Mouse (Mus musculus): ENCODE data around the gene Tmem177.

Tmem177 gene

DNA sequence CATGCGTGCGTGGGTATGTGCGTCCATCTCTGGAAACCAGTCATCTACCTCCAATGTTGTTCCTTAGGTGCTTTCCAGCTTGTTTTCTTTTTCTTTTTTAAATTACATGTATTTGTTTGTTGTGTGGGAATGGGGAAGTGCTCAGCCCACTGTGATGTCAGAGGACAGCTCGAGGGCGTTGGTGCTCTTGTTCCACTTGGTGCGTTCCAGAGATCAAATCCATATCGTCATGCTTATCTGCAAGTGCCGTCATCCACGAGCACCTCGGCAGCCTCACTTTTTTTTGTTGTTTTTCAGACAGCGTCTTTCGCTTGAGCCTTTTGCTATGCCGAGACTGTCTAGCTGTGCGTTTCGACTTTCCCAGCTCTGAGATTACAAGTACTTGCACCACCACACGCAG is 23.7 kb downstream of the Tmem177 start:
- no peak for DNase-seq

DNA sequence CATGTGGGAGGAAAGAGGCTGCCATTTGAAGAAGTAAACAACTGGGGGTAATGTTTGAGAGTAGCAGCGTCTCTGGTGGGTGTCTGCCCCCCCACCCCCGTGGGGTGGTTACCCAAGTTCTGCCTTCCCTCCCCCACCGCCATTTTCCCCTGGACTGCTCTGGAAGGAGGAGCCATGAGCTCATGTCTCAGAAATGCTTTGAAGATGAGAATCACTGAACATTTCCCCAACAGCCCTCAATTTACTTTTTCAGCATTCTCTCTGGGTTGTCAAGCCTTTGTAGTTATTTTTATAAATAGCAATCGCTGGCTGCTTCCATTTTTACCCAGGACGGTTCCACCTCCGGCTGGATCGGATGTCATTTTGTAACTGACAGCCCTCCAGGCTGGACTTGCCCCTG is 26.7 kb downstream of the Tmem177 start:
- DNase-seq = no peak

DNA sequence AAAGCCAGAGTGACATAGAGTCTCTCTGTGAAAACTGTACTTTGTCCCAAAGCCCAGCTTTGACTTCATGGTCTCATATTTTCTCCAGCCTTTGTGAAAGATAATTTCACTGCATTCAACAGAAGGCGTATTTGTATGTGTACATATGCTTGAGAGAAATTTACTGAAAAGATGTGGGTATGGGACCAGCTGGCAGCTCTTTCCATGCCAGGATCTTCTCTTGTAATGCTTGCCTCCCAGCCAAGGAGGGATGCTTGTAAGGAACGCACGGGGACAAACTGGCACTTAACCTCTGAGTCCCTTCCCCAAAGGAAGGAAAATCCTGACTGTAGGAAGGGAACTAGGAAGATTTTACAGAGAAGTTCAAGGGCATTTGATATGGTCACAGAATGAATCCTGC is 28.7 kb downstream of the Tmem177 start:
- DNase-seq = no peak

DNA sequence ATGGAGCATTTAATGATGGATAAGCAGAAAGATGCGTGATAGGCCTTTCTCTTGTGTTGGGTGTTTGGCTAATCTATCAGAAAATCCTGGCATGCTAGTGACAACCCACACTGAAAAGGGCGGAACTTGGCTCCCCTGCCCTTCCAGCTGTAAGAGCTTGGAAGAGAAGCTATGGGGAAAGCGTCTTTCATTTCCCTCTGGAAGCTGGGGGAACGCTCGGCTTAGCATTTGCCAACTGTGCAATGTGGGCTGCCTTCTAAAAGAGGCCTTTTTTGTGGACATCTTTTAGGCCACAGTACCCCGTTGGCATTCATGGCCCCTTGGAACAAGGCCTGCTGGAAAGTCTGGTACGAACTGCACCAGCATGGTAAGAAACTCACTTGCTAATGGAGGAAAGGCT is 34.1 kb downstream of the Tmem177 start:
- no peak for DNase-seq

DNA sequence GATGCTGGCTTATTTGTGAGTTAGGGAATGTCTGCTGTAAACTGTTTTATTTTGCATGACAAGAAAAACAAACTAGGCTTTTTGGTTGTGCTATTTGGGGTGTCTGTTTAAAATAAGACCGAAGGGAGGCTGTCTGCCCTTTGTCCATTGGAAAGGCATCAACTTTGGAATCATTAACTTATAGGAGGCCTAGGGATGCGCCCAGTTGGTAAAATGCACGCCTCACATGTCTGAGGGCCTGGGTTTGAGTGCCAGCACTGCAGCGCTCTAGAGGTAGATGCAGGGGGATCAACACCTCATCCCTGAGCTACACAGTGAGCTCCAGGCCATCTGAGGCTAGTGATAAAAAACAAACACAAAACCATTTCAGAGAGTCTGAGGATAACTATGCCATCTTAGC is 35.5 kb downstream of the Tmem177 start:
- no peak for DNase-seq

DNA sequence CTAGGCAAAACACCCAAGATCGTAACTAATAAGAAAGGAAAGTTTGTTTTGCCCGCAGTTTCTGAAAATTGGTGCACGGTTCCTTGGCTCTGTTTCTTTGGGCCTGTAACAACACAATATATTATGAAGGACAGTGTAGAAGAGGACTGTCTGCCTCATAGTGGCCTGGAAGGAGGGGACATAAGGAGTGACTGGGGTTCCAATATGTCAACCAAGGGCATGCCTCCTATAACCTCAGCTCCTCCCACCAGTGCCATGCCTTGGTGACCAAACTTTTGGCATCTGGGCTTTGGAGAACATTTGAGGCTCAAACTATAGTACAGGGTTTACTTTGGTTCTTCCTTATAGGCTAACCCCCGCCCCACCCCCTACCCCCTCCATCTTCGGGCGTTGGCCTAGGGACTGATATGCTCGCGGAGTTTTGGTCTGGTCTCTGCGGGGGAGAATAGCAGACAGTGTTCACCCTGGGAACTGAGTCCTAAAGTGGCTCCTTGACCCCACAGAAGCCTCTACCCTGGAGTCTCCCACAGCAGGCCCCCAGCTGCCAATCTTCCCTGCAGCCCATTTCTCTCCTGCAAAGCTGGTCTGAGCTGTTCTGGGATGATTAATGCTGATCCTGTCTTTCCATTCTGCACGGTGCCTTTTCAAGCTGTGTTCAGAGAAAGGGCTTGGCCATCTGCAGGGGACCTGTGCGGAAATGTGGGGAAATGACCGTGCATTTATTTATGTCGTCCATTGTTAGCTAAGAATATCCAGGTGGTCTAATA is 44.4 kb downstream of the Tmem177 start:
- no peak for DNase-seq

DNA sequence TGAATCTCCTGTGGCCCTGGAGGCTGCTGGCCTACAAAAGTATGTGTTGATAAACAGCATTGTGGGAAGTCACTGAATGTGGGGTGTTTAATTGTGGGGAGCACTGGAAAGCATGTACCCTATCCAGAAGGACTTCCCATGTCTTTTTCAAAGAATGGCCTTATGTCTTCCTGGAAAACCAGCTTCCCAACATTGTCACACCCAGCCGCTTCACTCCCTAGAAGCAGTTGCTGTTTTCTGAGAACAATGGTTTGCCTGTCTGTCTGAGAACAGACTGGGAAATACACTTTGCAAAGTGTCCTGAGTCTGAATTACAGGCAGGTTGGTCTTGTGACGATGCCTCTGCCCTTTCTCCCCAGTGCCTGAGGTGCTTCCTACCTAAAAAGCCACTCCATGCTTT is 45.7 kb downstream of the Tmem177 start:
- DNase-seq = no peak

DNA sequence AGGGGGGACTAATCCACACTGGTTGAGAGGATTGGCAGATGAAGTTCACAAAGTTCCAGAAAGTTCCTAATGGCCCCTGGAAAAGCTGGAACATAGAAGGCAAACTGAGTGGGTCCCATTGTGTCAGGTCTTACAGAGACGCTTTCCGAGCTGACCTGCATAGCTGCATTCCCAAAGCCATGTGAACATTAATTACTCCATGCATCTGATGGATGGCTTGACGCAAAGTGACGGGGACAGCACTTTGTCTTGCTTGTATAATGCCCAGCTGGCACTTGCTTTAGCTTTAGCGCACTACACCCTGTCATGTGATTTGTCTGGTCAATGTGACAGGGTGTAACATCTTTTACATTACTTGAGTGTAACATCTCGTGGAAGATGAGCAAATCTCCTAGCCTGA is 47.7 kb downstream of the Tmem177 start:
- DNase-seq = no peak

DNA sequence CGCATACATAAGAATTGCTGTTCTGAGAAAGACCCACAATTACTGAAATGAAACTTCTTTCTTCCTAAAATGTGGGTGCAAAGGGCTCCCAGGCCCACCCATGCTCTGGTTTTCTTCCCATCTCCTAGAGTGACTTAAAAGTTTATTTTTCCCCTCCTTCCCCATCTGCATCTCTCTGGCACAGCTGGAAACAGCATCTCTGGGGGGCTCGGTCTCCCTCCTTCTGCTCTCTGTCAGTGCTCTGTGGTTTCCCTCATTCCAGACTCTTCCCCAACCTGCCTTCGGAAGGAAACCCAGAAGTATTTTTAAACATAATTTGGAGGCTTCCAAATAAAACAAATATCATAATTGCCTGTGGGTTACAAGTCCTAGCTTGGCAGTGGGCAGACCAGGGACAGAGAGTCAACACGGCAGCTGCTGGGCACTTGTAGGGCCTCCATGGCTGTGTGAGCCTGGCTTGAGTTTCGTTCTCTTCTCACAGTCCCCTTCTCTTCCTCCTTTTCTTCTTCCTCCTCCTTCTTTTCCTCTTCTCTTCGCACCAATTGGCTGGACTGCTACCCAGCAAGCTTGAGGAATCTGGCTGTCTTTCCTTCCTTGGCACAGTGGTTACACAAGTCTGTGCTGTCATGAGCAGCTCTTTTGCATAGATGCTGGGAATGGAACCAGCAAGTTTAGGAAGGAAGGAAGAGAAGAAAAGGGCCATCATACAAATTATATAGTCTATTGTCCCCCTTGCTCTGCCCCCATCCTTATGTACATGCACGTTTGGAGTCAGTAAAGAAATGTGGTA is 49.3 kb downstream of the Tmem177 start:
- no peak for DNase-seq

DNA sequence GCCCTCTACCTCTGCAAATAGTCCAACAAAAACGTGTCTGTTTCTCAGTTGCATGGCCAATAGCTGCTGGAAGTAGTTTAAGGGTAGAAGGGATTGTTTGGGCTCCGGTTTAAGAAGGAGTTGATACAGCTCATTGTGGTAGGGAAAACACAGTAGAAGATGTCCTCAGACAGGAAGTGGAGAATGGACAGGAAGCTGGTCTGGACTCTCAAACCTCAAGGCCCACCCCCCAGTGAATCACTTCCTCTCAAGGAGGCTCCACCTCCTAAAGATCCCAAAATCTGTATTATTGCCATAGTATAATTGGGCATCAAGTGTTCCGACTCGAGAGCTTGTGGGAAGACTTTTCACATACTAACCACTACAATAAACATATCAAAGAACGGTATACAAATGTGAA is 53.4 kb downstream of the Tmem177 start:
- no peak for DNase-seq

Measured in cerebellum, adult 9-11 months (tissue).